Mouse (Mus musculus): ENCODE measurements around the gene A630095N17Rik. TPM values are rescaled to one million over a fixed set of nuclear protein-coding genes. Genes with fewer than 3 reads are reported as not detected.

A630095N17Rik gene
- total and polyA plus RNA-seq, 3 experiments = 0.30 to 0.74 (median 0.74) TPM

DNA sequence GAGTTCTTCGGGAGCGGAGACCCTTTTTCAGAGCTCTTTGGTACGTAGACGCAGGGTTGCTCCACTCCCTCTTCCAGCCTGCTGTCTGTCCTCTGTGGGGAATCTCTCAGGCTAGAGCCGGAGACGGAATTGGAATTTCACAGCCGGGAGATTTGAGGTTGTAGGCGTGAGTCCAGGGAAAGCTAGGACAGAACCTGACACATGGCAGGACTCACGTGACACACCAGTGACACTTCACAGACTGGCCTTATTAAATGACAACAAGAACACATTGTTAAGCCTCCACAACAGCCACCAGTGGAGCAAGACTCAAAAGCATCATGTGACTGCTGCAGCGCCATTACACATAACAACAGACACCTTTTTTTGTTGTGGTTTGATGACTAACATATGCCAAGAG lies 7.7 kb upstream of the A630095N17Rik start:
- H3K4me2 ChIP-seq (ENCODE audit: insufficient read depth, low read depth, poor library complexity, severe bottlenecking) = no peak overlapping the region
- H3K4me1 ChIP-seq (ENCODE audit: control insufficient read depth in 1 of 2, insufficient read depth in 2 of 2) = peaks cover 7 to 27% of the 10 kb centered on the region in 2 experiments
- H3K9ac ChIP-seq (ENCODE audit: insufficient read depth, low read depth) = no peak overlapping the region
- DNase-seq (ENCODE audit: extremely low read depth) = no peak
- no peak overlapping the region for H3K4me3 ChIP-seq (replicated peaks in 1 of 3; ENCODE audit: low read depth in 2 of 3, low read length in 2 of 3, poor library complexity in 1 of 3)
- peaks cover 33 to 59% of the 10 kb centered on the region in 2 experiments for H3K36me3 ChIP-seq (replicated peaks in 1 of 2; ENCODE audit: control insufficient read depth in 1 of 2, insufficient read depth in 1 of 2, low read length in 1 of 2)
- no peak for TF ChIP-seq IRF4 (IDR thresholded peaks at IDR 0.05; ENCODE audit: low read depth, low read length)
- no peak for TF ChIP-seq MYC (IDR thresholded peaks at IDR 0.05; ENCODE audit: low read depth, low read length)
- no peak for TF ChIP-seq CHD1 (IDR thresholded peaks at IDR 0.05; ENCODE audit: low read depth, low read length)
- no peak for TF ChIP-seq ETS1 (conservative IDR thresholded peaks at IDR 0.05; ENCODE audit: low read depth, low read length)
- no peak for TF ChIP-seq TBP (conservative IDR thresholded peaks at IDR 0.05; ENCODE audit: low read depth, low read length)
- no peak for TF ChIP-seq USF1 (IDR thresholded peaks at IDR 0.05; ENCODE audit: low read depth, low read length)
- TF ChIP-seq TCF12 (IDR thresholded peaks at IDR 0.05; ENCODE audit: low read depth, low read length) = no peak
- no peak for TF ChIP-seq MXI1 (IDR thresholded peaks at IDR 0.05; ENCODE audit: low read depth, low read length)
- no peak for TF ChIP-seq EP300 (IDR thresholded peaks at IDR 0.05; ENCODE audit: low read length)
- no peak for TF ChIP-seq NELFE (IDR thresholded peaks at IDR 0.05; ENCODE audit: low read depth, low read length)
- no peak for TF ChIP-seq GABPA (IDR thresholded peaks at IDR 0.05; ENCODE audit: insufficient replicate concordance, low read depth, low read length)
- TF ChIP-seq BHLHE40 (IDR thresholded peaks at IDR 0.05; ENCODE audit: low read depth, low read length) = no peak
- no peak for TF ChIP-seq E2F4 (IDR thresholded peaks at IDR 0.05; ENCODE audit: insufficient replicate concordance, low read depth, low read length)
- TF ChIP-seq NRF1 (IDR thresholded peaks at IDR 0.05; ENCODE audit: low read depth, low read length) = no peak
- TF ChIP-seq CTCF (conservative IDR thresholded peaks at IDR 0.05 in 1 of 2, IDR thresholded peaks at IDR 0.05 in 1 of 2; ENCODE audit: low read depth in 2 of 2, low read length in 2 of 2) = no peak
- TF ChIP-seq MAFK (IDR thresholded peaks at IDR 0.05; ENCODE audit: insufficient replicate concordance, low read length) = no peak
- no peak for TF ChIP-seq CHD2 (IDR thresholded peaks at IDR 0.05; ENCODE audit: low read length)
- TF ChIP-seq UBTF (IDR thresholded peaks at IDR 0.05; ENCODE audit: low read depth, low read length) = no peak
- no peak for TF ChIP-seq RCOR1 (conservative IDR thresholded peaks at IDR 0.05; ENCODE audit: low read depth, low read length)
- dilution Hi-C loops (cut with MboI; ENCODE audit: extremely low pct_ligation_motif_present, extremely low pct_unique_long_range_greater_than_20kb, low sequenced_read_pairs) = no loop called here
- no peaks in the 10 kb centered on the region for H3K27me3 ChIP-seq (replicated peaks)
- H3K79me2 ChIP-seq (replicated peaks; ENCODE audit: control insufficient read depth, extremely low read depth, insufficient read depth, poor library complexity, severe bottlenecking) = no peaks in the 10 kb centered on the region; the same call in 1 of the 2 replicates
- in situ Hi-C loops (cut with MboI; ENCODE audit: low pct_ligation_motif_present, low pct_unique_long_range_greater_than_20kb, low sequenced_read_pairs) = no loop called here
- no peak overlapping the region for H3K27ac ChIP-seq (ENCODE audit: insufficient read depth, low read depth)
- no peaks in the 10 kb centered on the region for H3K9me3 ChIP-seq (replicated peaks; ENCODE audit: low read length)

DNA sequence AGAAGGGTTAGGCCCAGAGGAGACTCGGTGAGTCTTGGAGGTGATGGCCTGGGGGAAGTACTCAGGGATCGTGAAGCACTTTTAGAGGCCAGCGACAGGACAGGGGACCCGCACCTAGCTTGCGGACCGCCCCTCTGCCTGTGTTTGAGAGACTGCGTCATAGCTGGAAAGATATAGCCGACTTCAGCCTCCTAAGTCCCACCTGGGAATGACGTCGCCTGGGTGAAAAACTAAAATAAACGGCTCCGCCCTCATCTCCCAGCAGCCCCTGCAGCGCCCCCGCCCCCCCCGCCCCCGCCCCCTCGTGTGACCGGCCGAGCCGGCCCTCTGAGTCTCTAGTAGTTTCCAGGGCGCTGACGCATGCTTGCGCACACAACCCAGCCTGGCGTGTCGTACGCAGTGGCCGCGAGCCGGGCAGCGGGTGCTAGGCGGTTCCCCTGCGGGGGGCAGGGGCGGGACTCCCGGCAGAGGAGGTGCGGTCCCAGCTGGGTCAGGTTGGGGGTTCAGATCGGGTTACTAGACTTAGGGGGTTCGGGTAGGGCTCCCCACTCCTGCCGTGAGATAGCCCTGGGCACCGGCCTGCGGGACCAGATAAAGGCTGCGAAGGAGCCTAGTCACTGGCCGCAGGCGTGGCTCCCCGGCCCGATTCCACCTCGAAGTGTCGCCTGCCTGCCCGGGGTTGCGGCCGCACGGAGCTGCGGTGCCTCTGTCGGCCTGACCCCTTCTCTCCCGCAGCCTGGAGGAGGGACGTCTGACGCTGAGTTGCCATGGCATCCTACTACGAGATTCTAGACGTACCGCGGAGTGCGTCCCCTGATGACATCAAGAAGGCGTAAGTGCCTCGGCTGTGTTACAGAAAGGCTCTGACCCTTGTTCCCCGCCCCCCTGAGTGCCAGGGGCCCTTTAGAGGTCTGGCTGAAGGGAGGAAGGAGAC lies 4.5 kb upstream of the A630095N17Rik start, which contains the start of gene Dnajb2:
Gene Dnajb2, plus strand, starts transcription at position 290 of the 934 bp plus-strand sequence.
- dilution Hi-C loops (cut with MboI; ENCODE audit: extremely low pct_ligation_motif_present, extremely low pct_unique_long_range_greater_than_20kb, low sequenced_read_pairs) (no loop called here), in situ Hi-C loops (cut with MboI; ENCODE audit: low pct_ligation_motif_present, low pct_unique_long_range_greater_than_20kb, low sequenced_read_pairs) (no loop called here)
- peak within 1 kb of the TSS; percentile 77 to 82 (median 80) for H3K4me3 ChIP-seq (replicated peaks in 1 of 3; ENCODE audit: low read depth in 2 of 3, low read length in 2 of 3, poor library complexity in 1 of 3)
- H3K9me3 ChIP-seq (replicated peaks; ENCODE audit: low read length) = no peaks in the 10 kb centered on the region
- peak within 1 kb of the TSS; percentile 83 for H3K9ac ChIP-seq (ENCODE audit: insufficient read depth, low read depth)
- H3K4me2 ChIP-seq (ENCODE audit: insufficient read depth, low read depth, poor library complexity, severe bottlenecking) = peak within 1 kb of the TSS; percentile 72
- H3K27me3 ChIP-seq (replicated peaks) = no peaks in the 10 kb centered on the region
- peaks cover 17 to 31% of the 10 kb centered on the region in 2 experiments for H3K36me3 ChIP-seq (replicated peaks in 1 of 2; ENCODE audit: control insufficient read depth in 1 of 2, insufficient read depth in 1 of 2, low read length in 1 of 2)
- peaks cover 11 to 37% of the 10 kb centered on the region in 2 experiments for H3K4me1 ChIP-seq (ENCODE audit: control insufficient read depth in 1 of 2, insufficient read depth in 2 of 2)
- H3K79me2 ChIP-seq (replicated peaks; ENCODE audit: control insufficient read depth, extremely low read depth, insufficient read depth, poor library complexity, severe bottlenecking) = no peaks in the 10 kb centered on the region; the same call in 1 of the 2 replicates
- peak; percentile 92 for DNase-seq (ENCODE audit: extremely low read depth)
- peak within 1 kb of the TSS; percentile 82 for H3K27ac ChIP-seq (ENCODE audit: insufficient read depth, low read depth)
- peak; percentile 14; the same call in 1 of the 2 replicates for TF ChIP-seq SIN3A (IDR thresholded peaks at IDR 0.05; ENCODE audit: low read length)
- TF ChIP-seq JUND (conservative IDR thresholded peaks at IDR 0.05; ENCODE audit: low read depth, low read length) = no peak
- 0 out of 2 replicates have a peak, but pooled peaks have one; percentile 25 for TF ChIP-seq ELF1 (IDR thresholded peaks at IDR 0.05; ENCODE audit: low read depth, low read length)
- peak; percentile 82 for TF ChIP-seq MXI1 (IDR thresholded peaks at IDR 0.05; ENCODE audit: low read depth, low read length)
- TF ChIP-seq MAZ (IDR thresholded peaks at IDR 0.05; ENCODE audit: low read depth, low read length) = 0 out of 2 replicates have a peak, but pooled peaks have one; percentile 22
- TF ChIP-seq RAD21 (IDR thresholded peaks at IDR 0.05; ENCODE audit: low read depth, low read length) = no peak
- peak; percentile 48 for TF ChIP-seq HCFC1 (IDR thresholded peaks at IDR 0.05; ENCODE audit: low read depth, low read length)
- TF ChIP-seq MAFK (IDR thresholded peaks at IDR 0.05; ENCODE audit: insufficient replicate concordance, low read length) = no peak
- no peak for TF ChIP-seq USF2 (conservative IDR thresholded peaks at IDR 0.05; ENCODE audit: low read depth, low read length)
- TF ChIP-seq PAX5 (IDR thresholded peaks at IDR 0.05; ENCODE audit: low read length) = no peak
- no peak for TF ChIP-seq KAT2A (IDR thresholded peaks at IDR 0.05; ENCODE audit: insufficient replicate concordance, low read length)
- TF ChIP-seq ZNF384 (IDR thresholded peaks at IDR 0.05; ENCODE audit: low read depth, low read length) = no peak
- no peak for TF ChIP-seq ZKSCAN1 (IDR thresholded peaks at IDR 0.05; ENCODE audit: borderline replicate concordance, low read depth, low read length)
- TF ChIP-seq UBTF (IDR thresholded peaks at IDR 0.05; ENCODE audit: low read depth, low read length) = peak; percentile 54; the same call in 1 of the 2 replicates
- no peak; the same call in 1 of the 2 replicates for TF ChIP-seq MAX (IDR thresholded peaks at IDR 0.05; ENCODE audit: low read length)
